Mouse (Mus musculus) cortical plate, adult 2 months (tissue): ENCODE measurements around the gene Polr3h.

ENCODE experiments used
- CTCF ChIP-seq: fragments of 200-500 bp; IDR thresholded peaks from 2 replicates; pipeline ENCODE4 v1.5.1; 2011; ENCODE audit warnings: mild to moderate bottlenecking, control low read depth, low read length; ENCODE audit not compliant: insufficient read depth; ENCODE audit errors: extremely low read depth
- POLR2A ChIP-seq: fragments of 200-500 bp; IDR thresholded peaks from 2 replicates; pipeline ENCODE4 v1.6.1; 2011; ENCODE audit warnings: mild to moderate bottlenecking, low read length, control low read depth; ENCODE audit not compliant: insufficient read depth; ENCODE audit errors: extremely low read depth

DNA sequence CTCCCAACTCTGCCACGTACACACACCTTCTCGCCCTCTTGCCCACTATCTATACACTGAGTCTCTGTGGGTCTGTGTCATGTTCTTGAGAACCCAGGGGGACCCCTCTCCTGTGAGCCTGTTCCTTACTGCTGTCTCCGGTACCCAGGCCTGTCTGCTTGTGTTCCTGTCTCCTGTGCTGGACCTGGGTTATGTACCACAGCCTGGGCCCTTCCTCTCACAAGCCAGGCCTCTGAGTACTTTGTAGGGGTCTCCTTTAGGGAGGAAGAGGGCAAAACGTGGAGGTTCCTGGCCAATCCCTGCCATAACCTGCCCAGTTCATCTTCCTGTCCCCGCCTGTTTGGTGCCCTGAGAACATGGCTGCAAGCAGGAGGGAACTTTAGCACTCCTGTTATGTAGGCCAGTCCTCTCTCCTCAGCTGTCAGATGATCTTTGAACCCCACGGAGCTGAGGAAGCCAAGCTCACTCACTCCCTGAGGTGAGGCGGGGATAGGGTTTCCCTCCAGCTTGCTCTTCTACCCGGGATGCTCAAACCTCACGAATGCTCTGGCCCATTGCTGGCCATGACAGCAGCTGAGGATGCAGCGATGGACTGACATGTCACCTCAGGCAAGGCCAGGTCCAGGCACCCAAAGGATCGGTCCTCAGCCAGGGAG, 23.6 kb upstream of the Polr3h start:
- TF ChIP-seq POLR2A (peak; percentile 24; the same call in 1 of the 2 replicates), CTCF (no peak)
